Mouse (Mus musculus): Measurements from ENCODE around the gene Rmi2. TPM values are rescaled to one million over a fixed set of nuclear protein-coding genes. Genes with fewer than 3 reads are reported as not detected.

Rmi2 gene
- total and polyA plus RNA-seq, 3 experiments, result 2.8 to 8.0 TPM; not detected in 1

- peaks cover 2 to 4% of the 10 kb centered on the region in 2 experiments; a peak in 3 of 4 replicates for H3K27me3 ChIP-seq (ENCODE audit: control insufficient read depth in 1 of 2, insufficient read depth in 2 of 2, low read length in 2 of 2)
These were observed 13.5 kb upstream of the Rmi2 start for GRCm38 (mm10) chr16:10821387-10821786.

GRCm38 (mm10) chr16:10824536-10824935 lies 10.3 kb upstream of the Rmi2 start:
- no peaks in the 10 kb centered on the region for H3K79me2 ChIP-seq (ENCODE audit: control insufficient read depth, insufficient read depth, low read length, poor library complexity)
- H3K4me1 ChIP-seq (ENCODE audit: control insufficient read depth in 1 of 2, insufficient read depth in 2 of 2, low read length in 2 of 2), result no peaks in the 10 kb centered on the region
- no peaks in the 10 kb centered on the region for H3K9me3 ChIP-seq (replicated peaks; ENCODE audit: insufficient read depth, low read length)
- peaks cover 2 to 4% of the 10 kb centered on the region in 2 experiments; a peak in 3 of 4 replicates for H3K27me3 ChIP-seq (ENCODE audit: control insufficient read depth in 1 of 2, insufficient read depth in 2 of 2, low read length in 2 of 2)
- no peak overlapping the region for H3K9ac ChIP-seq (ENCODE audit: control insufficient read depth, low read depth, low read length, poor library complexity, severe bottlenecking)
- H3K36me3 ChIP-seq (ENCODE audit: control insufficient read depth in 1 of 2, insufficient read depth in 2 of 2, low read length in 2 of 2), result no peaks in the 10 kb centered on the region
- DNase-seq (ENCODE audit: low read depth, low spot score), result no peak
- H3K4me3 ChIP-seq (ENCODE audit: control insufficient read depth in 1 of 2, insufficient read depth in 1 of 2, low read depth in 2 of 2, low read length in 2 of 2), result no peak overlapping the region
- TF ChIP-seq RAD21 (IDR thresholded peaks at IDR 0.05; ENCODE audit: low read depth, low read length), result no peak
- no peak overlapping the region for H3K27ac ChIP-seq (ENCODE audit: control insufficient read depth, low read depth, low read length)

More at GRCm38 (mm10) chr16:10821387-10821786, 13.5 kb upstream of the Rmi2 start:
- no peaks in the 10 kb centered on the region for H3K79me2 ChIP-seq (ENCODE audit: control insufficient read depth, insufficient read depth, low read length, poor library complexity)
- TF ChIP-seq GATA1 (IDR thresholded peaks at IDR 0.05; ENCODE audit: low read depth, low read length), result no peak
- no peak for TF ChIP-seq HCFC1 (IDR thresholded peaks at IDR 0.05; ENCODE audit: low read depth, low read length)
- no peak for TF ChIP-seq ZC3H11A (IDR thresholded peaks at IDR 0.05; ENCODE audit: low read depth, low read length)
- no peak for TF ChIP-seq MEF2A (IDR thresholded peaks at IDR 0.05; ENCODE audit: extremely low read depth, insufficient replicate concordance, low read depth, low read length, poor library complexity, severe bottlenecking)
- TF ChIP-seq USF2 (IDR thresholded peaks at IDR 0.05; ENCODE audit: borderline replicate concordance in 1 of 2, insufficient read depth in 1 of 2, low read depth in 1 of 2, low read length in 2 of 2), result no peak
- TF ChIP-seq TCF12 (IDR thresholded peaks at IDR 0.05; ENCODE audit: low read depth, low read length), result no peak
- TF ChIP-seq JUND (IDR thresholded peaks at IDR 0.05; ENCODE audit: low read depth, low read length), result no peak
- no peak for TF ChIP-seq MAX (IDR thresholded peaks at IDR 0.05; ENCODE audit: low read length)
- TF ChIP-seq SIN3A (IDR thresholded peaks at IDR 0.05; ENCODE audit: low read length), result no peak
- TF ChIP-seq EP300 (IDR thresholded peaks at IDR 0.05; ENCODE audit: low read depth in 1 of 2, low read length in 2 of 2), result no peak
- TF ChIP-seq USF1 (IDR thresholded peaks at IDR 0.05; ENCODE audit: low read depth, low read length), result no peak
- no peak for TF ChIP-seq ZNF384 (IDR thresholded peaks at IDR 0.05; ENCODE audit: low read depth, low read length)
- H3K9ac ChIP-seq (ENCODE audit: control insufficient read depth, low read depth, low read length, poor library complexity, severe bottlenecking), result no peak overlapping the region
- no peak overlapping the region for H3K27ac ChIP-seq (ENCODE audit: control insufficient read depth, low read depth, low read length)
- no peaks in the 10 kb centered on the region for H3K36me3 ChIP-seq (ENCODE audit: control insufficient read depth in 1 of 2, insufficient read depth in 2 of 2, low read length in 2 of 2)
- H3K9me3 ChIP-seq (replicated peaks; ENCODE audit: insufficient read depth, low read length), result no peaks in the 10 kb centered on the region
- no peaks in the 10 kb centered on the region for H3K4me1 ChIP-seq (ENCODE audit: control insufficient read depth in 1 of 2, insufficient read depth in 2 of 2, low read length in 2 of 2)
- DNase-seq (ENCODE audit: low read depth, low spot score), result no peak
- H3K4me3 ChIP-seq (ENCODE audit: control insufficient read depth in 1 of 2, insufficient read depth in 1 of 2, low read depth in 2 of 2, low read length in 2 of 2), result no peak overlapping the region

- Histone ChIP-seq H3K36me3 (ENCODE audit: control insufficient read depth in 1 of 2, insufficient read depth in 2 of 2, low read length in 2 of 2) (no peaks in the 10 kb centered on the region), H3K27me3 (ENCODE audit: control insufficient read depth in 1 of 2, insufficient read depth in 2 of 2, low read length in 2 of 2) (peaks cover 2% of the 10 kb centered on the region in 2 experiments; a peak in 3 of 4 replicates)
- DNase-seq (ENCODE audit: low read depth, low spot score), result no peak
These were observed 9.0 kb upstream of the Rmi2 start for GRCm38 (mm10) chr16:10825840-10826239.

More at GRCm38 (mm10) chr16:10825840-10826239, 9.0 kb upstream of the Rmi2 start:
- Histone ChIP-seq H3K4me1 (ENCODE audit: control insufficient read depth in 1 of 2, insufficient read depth in 2 of 2, low read length in 2 of 2) (no peaks in the 10 kb centered on the region), H3K4me3 (ENCODE audit: control insufficient read depth in 1 of 2, insufficient read depth in 1 of 2, low read depth in 2 of 2, low read length in 2 of 2) (no peak overlapping the region), H3K79me2 (ENCODE audit: control insufficient read depth, insufficient read depth, low read length, poor library complexity) (no peaks in the 10 kb centered on the region), H3K9me3 (replicated peaks; ENCODE audit: insufficient read depth, low read length) (no peaks in the 10 kb centered on the region), H3K9ac (ENCODE audit: control insufficient read depth, low read depth, low read length, poor library complexity, severe bottlenecking) (no peak overlapping the region), H3K27ac (ENCODE audit: control insufficient read depth, low read depth, low read length) (no peak overlapping the region)
- TF ChIP-seq SIN3A (IDR thresholded peaks at IDR 0.05; ENCODE audit: low read length) (no peak), JUND (IDR thresholded peaks at IDR 0.05; ENCODE audit: low read depth, low read length) (no peak), TCF12 (IDR thresholded peaks at IDR 0.05; ENCODE audit: low read depth, low read length) (no peak), E2F4 (IDR thresholded peaks at IDR 0.05; ENCODE audit: borderline replicate concordance, low read depth, low read length) (no peak), ELF1 (IDR thresholded peaks at IDR 0.05; ENCODE audit: low read depth, low read length) (no peak), ETS1 (IDR thresholded peaks at IDR 0.05; ENCODE audit: low read depth, low read length) (no peak), BHLHE40 (IDR thresholded peaks at IDR 0.05; ENCODE audit: borderline replicate concordance, low read depth, low read length) (no peak), USF2 (IDR thresholded peaks at IDR 0.05; ENCODE audit: borderline replicate concordance in 1 of 2, insufficient read depth in 1 of 2, low read depth in 1 of 2, low read length in 2 of 2) (no peak), ZKSCAN1 (IDR thresholded peaks at IDR 0.05; ENCODE audit: low read depth, low read length) (no peak), KAT2A (conservative IDR thresholded peaks at IDR 0.05; ENCODE audit: low read depth, low read length) (no peak), UBTF (IDR thresholded peaks at IDR 0.05; ENCODE audit: borderline replicate concordance, insufficient read depth, low read depth, low read length) (no peak), RCOR1 (IDR thresholded peaks at IDR 0.05; ENCODE audit: low read depth, low read length) (no peak), NELFE (IDR thresholded peaks at IDR 0.05; ENCODE audit: low read depth, low read length) (no peak), TBP (IDR thresholded peaks at IDR 0.05; ENCODE audit: low read depth, low read length) (no peak), HCFC1 (IDR thresholded peaks at IDR 0.05; ENCODE audit: low read depth, low read length) (no peak), RAD21 (IDR thresholded peaks at IDR 0.05; ENCODE audit: low read depth, low read length) (no peak), ZMIZ1 (IDR thresholded peaks at IDR 0.05; ENCODE audit: low read depth, low read length) (no peak), CHD2 (IDR thresholded peaks at IDR 0.05; ENCODE audit: low read length) (no peak)
